Mouse (Mus musculus) monocyte, adult 2 months (primary cell): ENCODE data around the gene Rreb1.

ENCODE experiments used
- DNase-seq, 2 experiments: peaks; one replicate each; pipeline ENCODE4 v3.0.0; 2022; ENCODE audit warnings: low spot score in 2 of 2, low read depth in 1 of 2

Rreb1 gene

DNA sequence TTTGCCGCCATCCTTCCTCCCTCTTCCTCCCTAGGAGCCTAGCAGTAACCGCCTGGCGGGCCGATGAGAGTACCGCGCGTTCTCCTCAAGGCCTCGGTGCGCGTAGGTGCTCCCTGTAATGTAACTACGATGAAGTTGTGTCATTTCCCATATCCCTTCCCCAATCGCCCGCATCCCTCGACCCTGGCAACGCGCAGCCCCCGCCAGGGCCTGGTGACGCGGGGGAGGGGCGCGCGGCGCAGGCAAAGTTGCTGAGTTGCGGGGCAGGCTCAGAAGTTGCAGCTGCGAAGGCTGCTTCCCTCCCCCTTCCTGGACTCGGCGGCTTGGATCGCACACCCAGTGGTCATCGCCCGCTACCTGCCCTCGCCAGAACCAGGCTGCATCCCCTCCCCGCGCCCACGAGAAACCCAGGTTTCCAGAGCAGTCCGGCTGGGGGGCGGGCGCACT is at the start of gene Rreb1:
TSS of gene Rreb1 (plus strand) at position 254 of the 447 bp plus-strand sequence.
- DNase-seq: peak in 1 of 2 experiments; percentile 22

DNA sequence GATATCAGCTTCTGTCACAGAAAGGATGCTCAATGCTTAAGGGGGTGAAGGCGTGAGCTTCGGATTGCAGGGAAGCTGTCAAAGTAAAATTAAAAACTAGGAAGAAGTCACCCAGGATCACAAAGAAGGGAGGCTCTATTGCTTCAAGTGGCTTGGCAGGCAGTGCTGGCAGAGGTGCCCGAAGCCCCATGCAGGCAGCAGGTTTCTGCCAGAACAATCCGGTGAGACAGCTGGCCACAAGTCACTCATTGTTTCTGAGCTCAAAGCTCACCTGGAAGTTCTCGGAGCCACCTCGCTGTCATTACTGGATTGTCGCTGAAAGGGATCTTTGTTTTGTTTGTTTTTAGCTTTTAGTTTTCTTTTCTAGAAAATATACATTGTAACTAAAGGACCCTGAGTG is 49.6 kb upstream of the Rreb1 start:
- DNase-seq: no peak

DNA sequence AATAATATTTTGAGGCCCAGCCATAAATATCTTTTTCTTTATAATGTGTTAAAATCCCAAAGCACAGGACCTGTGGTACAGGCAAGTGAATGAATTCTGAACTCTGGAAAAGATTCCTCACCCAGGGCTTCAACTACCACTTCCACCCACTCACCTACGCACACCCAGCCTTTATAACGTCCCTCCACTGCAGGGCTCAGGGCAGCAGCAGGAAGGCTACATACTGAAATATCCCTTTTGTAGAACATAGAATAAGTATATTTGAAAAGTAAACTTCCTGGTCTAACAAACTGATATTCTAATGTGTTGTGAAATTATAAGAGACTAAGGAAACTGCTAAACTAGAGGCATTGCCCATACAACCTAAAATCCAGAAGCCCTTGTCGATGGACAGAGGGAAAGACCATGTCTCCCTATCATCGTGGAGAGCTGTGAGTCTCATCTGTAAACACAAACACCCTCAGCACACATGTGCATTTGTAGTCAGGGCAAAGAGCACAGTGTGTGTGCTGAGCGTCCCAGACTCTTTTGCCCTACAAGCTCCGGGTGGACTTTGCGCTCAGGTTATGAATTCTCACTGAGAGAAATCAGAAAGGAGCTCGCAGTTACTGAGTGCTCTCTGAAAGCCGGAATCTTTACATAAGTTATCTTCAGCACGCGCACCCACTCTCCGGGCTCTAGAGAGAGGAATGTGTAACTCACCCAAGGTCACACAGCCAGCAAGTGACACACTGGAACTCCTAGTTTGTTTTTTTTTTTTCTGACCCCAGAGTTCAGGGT is 46.1 kb upstream of the Rreb1 start:
- DNase-seq: no peak

DNA sequence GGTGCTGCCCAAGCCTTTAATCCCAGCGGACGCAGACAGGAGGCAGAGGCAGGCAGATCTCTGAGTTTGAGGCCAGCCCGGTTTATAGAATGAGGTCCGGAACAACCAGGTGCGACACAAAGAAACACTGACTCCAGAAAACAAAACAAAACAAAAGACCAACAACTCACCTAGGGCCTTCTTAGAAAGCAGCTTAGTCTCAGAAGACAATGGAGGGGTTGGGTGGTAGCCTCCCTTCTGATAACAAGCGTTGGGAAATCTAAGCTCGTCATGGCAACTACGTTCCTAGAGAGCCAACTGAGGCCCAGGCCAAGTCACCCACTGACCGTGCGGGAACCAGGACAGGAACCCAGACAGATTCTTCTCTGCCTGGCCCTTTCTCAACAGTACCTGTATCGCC is 43.7 kb upstream of the Rreb1 start:
- DNase-seq: no peak

DNA sequence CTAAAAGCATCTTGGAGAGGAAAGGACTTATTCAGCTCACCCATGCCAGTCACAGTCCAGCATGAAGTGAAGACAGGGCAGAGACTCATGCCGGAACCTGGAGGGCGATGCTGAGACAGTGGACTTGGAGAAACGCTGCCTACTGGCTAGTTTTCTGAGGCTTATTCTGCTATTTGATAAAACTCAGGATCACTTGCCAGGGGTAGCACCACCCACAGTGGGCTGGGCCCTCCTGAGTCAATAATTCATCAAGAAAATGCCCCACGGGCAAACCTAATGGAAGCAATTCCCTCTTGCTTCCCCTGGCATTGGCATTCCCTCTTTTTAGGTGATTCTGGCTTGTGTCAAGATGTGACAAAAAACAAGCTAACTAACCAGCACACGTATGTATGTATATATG is 38.1 kb upstream of the Rreb1 start:
- DNase-seq: no peak

DNA sequence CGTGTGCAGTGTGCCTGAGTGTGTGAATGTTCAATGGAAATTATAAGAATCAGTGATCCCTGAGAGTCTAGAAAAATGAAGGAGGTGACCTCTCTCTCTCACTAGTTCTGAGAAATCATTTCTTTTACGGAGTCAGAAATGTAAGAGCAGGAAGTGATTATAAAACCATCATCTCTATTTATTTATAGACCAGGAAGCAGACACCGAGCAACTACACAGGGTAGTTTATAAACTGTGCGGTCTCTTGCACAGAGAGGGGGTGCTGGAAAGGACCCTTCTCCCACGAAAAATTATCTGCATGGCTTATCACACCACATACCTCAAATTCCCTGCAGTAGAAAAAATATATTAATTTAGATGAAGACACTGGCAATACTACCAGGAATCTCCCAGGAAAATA is 37.4 kb upstream of the Rreb1 start:
- DNase-seq: no peak

DNA sequence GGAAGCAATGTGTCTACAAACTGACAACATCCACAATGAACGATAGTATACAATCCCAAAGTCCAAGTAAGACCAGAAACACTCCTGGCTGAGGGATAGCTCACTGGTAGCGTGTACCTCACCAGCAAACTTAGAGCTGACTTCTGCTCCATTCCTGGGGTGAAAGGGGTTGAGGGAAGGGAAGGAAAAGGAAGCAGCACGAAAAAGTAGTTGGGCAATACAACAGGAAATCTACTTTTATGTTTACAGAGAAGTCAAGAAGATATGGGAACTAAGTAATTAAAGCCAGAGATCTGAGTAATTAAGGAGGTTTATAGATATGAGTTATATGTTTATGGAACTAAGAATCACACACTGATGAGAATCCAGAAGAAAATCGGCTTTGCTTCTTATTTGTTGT is 36.0 kb upstream of the Rreb1 start:
- no peak for DNase-seq

DNA sequence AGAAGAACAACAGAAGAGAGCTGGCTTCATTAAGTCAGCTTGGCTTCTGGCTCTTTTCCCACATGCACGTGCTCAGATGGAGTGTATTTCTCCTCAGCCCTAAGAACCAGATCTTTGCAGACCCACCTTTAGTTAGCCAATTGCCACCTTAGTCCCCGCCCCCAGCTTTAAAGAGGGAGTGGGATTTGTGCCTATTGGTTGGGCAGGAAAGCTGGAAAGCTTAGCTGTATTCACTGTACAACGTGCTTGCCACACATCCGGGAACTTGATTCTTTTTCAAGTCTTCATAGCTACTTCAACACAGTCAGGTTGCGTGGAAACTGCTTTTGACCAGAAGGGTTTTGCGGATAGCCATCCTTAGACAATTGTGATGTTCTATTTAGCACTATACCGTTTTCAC is 30.7 kb upstream of the Rreb1 start:
- no peak for DNase-seq

DNA sequence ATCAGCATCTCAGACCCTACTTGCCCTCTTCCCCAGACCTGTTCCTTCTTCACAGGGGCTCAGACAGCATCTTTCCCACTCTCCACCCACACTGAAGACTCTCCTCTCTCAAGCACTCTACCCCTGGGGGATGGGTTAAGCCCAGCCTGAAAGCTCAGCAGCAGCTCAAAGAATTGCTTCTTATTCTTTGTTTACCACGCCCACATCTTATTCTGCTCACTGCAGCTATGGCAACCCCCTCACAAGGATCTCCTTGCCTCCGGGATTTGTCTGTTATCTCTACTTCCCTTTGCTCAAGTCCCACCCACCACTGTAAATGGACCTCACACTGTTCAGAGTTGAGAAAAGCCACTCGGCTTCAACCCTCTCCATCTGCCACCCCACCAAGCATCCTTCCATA is 28.7 kb upstream of the Rreb1 start:
- DNase-seq: no peak

DNA sequence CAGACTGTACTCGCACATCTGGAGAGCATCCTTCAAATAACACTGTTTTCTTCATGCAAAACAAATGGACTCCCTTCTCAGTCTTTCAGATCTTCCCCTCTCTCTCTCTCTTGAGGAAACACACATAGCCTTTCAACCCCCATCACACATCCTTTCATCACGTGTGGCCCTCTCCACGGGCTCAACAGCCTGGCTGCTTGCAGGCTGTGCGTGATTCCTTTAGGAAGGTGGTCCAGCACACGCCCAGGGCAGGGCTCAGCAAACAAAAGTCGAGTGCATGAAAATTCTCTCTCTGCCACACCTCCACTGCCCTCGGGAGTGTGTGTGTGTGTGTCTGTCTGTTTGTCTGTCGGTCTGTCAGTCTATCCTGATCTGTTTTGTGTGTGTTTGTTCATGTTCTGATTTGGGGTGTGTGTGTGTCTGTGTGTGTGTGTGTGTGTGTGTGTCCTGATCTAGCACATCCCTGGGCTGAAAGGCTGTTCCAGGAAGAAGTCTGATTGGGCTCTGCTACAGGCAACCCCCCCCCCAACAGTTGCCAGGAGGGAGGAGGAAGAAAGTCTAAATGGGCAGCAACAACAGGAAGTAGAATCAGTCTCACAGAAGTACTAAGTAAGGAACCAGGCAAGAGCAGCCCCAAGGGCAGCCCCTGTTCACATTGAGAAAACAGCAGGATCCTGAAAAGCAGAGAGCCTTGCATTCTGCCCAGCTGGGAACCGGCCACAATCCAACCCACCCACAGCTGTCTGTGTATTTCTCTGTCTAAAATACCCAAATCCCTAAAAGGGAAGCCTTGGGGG is 26.8 kb upstream of the Rreb1 start:
- peak in 1 of 2 experiments; percentile 13 for DNase-seq

DNA sequence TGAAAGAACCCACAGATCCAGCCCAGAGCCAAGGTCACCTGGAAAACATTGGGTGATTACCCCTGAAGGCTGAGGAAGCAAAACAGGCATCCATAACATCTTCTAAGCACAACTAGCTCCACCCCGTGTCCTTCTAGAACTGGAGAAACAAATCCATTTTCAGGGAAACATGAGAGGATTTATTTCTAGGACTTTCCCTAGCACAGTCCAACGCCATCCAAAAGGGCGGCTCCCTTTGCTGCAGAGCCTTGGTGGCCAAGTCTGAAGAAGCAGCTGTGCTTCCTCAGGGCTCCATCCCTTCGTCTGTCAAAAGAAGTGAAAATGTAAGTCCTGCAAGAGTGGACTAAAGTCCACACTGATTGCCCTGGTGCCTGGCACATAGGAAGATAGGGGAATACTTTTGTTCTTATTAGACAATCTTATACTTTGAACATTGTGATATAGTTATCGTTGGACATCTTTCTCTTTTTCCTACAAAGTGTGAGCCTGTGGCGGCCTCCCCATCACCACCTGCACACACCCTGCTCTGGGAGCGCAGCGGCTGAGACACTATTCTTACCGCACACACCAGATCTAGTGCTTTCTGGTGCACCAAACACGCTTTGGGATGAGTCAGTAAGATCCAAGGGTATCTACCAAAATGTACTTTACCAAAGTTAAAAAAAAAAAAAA is 18.7 kb upstream of the Rreb1 start:
- no peak for DNase-seq

DNA sequence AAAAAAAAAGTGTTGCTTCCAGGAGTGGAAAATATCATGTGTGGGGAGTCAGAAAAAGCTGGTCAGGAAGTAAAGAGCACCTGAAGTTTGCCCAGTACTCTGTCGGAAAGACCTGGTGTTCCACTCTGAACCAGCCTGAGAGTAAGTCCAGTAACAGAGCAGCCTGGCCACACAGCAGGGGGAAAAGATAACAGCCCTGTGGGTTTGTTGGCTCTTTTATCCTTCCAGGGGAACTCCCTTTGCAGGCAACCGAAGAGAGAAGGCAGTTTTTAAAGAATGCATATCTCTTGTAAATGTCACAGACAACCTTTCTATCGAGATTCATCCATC is 18.2 kb upstream of the Rreb1 start:
- DNase-seq: no peak

DNA sequence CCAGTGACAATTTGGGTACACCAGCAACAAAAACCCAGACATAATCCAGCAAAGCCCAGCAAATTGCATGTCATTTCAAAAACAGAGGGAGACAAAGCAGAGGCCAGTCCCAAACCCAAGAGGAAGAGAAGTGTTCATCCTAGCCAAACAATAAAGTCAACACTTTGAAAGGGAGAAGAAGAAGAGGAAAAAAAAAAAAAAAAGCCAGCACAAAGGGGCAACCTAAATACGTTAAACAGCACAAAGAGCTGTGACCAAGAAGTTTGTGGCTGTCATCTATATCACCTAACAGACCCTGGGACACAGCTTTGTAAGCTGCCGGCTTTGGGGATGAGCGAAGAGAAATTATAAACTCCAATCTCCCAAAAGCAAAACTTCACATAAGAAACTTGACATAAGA is 17.8 kb upstream of the Rreb1 start:
- no peak for DNase-seq

DNA sequence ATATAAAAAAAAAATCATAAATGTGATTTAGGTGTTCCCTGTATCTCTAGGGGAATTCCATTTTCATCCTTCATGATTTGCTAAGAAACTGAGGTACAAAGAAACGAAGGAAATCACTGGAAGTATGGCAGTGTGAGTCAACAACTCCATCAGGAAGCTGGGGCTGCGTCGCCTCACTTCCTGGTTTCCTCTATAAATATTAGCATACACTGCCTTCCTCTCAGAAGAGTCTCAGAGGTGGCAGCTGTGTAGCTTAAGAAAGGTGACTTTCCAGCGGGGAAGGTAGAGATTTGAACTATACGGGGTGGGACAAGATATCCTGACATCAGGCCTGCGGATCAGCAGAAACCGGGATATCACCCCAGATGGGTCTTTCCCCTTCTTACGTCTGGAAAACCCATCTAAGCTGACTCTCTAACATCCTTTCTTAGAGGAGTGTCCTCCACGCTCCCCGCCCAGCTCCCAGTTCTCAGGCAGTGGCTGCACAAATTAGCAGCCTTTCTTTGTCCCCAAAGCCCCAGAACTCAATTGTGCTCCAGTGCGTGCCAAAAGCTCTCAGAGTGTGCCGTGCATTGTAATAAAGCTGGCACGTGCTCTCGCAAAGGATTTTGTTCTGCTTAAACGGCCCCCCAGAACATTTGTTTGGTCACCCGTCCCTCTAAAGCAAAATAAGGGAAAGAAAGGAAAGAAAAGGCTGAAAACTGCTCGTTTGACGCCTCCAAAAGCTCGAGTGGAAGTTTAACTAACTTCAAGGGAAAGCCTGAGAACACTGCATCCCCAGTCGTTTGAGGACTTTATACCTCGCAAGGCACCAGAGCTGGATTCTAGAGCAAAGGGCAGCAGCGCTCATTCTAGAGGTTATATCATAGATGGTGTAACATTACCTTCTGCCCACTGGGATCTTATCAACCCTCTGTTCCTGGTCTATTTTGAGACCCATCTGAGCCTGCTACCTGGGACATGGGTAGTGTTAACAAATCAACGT is 17.0 kb upstream of the Rreb1 start:
- DNase-seq: no peak

DNA sequence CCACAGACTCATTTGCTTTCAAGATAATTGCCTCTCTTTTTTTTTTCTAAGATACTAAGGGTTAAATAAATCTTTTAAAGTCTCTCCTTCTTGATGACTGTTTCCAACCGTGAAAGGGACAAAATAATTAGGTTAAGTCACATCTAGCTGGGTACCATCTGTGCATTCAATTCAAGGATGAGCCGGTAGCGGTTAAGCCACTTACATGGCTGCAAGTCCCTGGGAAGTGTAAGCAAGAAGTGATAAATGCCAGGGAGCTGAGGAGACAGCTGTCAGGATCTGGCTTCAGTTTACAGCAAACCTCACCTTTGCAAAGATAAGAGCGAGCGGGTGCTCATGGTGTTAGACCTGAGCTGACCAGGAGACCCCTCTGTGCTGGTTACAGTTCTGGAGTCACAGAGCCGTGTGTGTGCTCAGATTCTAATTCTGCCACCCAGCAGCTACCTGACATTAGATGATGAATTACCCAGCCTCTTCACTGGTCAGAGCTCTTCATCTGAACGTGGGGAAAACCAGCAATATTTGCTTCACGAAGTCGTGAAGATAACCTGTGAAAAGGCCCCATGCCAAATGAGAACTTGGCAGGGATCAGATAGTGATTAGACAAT is 14.3 kb upstream of the Rreb1 start:
- no peak for DNase-seq

DNA sequence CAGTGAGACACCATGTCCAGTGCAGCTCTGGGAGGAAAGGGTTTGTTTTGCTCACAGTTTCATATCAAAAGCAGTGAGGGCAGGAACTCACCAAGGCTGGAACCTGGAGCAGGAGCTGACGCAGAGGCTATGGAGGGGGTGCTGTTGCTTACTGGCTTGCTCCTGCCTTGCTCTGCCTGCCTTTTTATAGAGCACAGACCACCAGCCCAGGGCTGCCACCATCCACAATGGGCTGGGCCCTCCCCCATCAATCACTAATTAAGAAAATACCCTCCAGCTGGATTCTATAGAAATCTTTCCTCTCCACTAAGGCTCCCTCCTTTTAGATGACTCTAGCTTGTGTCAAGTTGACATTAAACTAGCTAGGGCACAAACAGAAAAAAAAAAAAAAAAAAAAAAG is 8.4 kb upstream of the Rreb1 start:
- no peak for DNase-seq

DNA sequence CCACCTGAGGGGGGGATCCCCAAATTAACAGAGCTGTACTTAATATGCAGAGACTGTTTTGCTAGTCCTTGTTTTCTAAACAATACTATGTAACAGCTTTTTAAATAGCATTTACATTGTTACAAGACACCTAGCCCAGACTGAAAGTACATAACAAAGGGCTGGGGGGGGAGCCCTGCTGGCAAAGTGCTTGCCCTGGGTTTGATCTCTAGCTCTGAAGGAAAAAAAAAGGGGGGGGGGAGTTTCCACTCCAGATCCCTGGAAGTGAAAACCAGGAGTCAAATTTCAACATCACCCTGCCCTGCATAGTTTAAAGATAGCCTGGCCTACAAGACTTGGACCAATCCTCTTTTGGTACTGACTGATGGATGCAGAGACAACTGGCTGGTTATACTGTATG is 4.7 kb upstream of the Rreb1 start:
- DNase-seq: no peak

DNA sequence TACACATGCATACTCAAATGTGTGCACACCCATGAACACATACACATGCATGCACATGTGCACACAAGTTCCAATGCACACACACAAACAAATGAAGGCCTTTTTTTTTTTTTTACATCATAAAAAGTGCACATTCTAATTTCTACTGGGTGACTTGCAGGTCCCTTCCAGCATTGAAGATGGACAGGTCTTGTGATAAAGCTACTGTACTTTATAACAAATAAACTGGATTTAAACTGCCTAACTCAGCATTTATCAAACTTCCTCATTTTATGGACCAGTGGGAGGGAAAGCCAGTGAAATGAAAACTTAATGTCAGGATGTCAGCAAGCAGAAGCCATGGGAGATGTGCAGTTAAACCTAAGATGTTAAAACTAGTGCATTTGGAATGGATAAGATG is 1.5 kb upstream of the Rreb1 start:
- DNase-seq: no peak

DNA sequence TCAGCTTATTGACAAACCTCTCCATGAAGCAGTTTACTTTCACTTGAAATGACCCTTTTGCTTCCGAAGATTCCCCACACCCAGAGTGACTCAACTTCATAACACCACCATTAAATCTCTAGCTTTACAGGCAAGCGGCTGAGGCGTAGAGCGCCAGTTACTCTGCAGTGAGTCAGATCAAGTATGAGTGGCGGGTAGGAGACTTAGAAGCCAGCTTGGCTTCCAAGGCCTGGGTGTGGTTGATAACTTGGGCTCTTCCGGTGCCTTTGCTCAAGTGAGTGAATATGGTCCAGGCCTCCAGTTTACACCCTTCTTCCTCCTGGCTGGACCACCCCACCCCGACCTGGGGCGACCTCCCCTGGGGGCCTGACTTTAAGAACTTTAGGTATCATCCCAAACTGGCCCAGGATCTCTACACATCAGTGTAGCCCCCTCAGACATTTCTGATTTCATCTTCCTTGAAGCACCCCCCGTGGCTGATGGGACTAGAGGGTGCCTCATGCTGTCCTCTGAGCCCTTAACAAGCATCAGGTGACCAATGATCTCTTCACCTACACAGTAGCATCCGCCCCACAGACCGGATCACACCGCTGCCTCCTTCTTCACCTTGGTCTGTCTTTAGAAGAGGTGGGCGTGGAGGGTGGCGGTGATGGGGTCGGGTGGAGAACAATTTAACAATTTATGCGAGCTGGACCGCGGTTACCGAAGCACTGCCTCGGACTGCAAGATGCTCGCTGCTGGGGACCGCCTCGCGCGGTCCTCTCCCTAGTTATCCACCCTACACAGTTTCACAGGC is 651 bp upstream of the Rreb1 start:
- DNase-seq: no peak
